Mouse (Mus musculus): ENCODE measurements at regions not wholly inside any gene's neighbourhood (a gene's known extent, or its start where the extent isn't known, plus 50 kb on each side); places are given as distances from the start of the nearest gene placed in this dataset.

DNA sequence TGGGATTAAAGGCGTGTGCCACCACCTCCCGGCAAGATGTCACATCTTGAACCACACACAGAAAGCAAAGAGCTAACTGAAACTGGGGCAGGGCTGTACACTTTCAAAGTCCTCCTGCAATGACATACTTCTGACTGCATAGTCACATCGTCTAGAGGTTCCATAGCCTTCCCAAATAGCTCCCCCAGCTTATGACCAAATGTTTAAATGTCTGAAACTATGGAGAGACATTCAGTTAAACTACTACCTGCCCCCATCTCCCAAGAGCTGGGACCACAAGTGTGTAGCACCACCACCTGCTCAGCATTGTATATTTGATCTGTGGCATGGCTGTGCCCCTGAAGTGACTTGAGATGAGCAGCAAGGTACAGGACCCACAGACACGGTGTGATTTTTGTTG lies 52.1 kb upstream of the Kdm7a start:
- 89% methylated on average over 4 of the region's 4 CpGs for WGBS

DNA sequence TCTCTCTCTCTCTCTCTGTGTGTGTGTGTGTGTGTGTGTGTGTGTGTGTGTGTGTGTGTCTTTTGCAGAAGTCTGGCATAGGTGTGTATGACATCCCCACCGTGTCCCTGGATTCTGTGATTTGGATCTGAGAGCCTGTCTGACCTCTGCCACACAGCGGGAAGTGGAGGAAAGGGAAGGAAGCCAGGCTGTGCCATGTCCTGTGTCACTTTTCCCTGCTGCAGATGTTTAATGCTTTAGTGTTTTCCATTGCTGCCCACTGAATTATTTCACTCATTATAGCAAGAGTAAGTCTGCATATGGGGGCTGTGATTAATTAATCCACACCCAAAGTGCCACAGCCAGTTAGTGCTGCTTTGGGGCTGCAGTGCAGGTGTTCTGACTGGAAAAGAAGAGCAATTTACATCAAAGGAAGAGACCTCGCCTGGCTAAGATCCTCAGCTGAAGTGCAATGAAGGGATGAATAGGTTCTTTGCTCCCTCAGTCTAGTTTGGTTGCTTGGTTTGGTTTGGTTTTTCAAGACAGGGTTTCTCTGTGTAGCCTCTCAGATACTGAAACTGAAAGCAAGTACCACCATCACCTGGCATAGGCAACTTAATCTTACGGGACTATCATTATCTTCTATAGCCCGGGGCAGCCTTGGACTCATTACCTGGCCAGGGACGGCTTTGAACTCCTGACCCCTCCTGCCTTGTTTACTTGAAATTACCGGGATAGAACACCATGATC lies 51.2 kb upstream of the Kdm7a start:
- peaks cover 13% of the 10 kb centered on the region for H3K4me1 ChIP-seq
- peak overlapping the region; percentile 40 for H3K4me3 ChIP-seq
- H3K27ac ChIP-seq, result peak overlapping the region; percentile 79; the same call in 1 of the 2 replicates
- H3K9me3 ChIP-seq (replicated peaks), result no peaks in the 10 kb centered on the region
- ATAC-seq (ENCODE audit: low FRiP score), result no peak
- peak overlapping the region; percentile 77 for H3K4me2 ChIP-seq (replicated peaks)
- H3K9ac ChIP-seq, result peak overlapping the region; percentile 60
- WGBS, result 49% methylated on average over 7 of the region's 7 CpGs
- peaks cover 15% of the 10 kb centered on the region; the same call in 1 of the 2 replicates for H3K27me3 ChIP-seq
- no peaks in the 10 kb centered on the region for H3K36me3 ChIP-seq

More for the DNA sequence above, 52.1 kb upstream of the Kdm7a start:
- Histone ChIP-seq H3K27ac (no peak overlapping the region), H3K4me1 (peaks cover 14% of the 10 kb centered on the region), H3K36me3 (no peaks in the 10 kb centered on the region), H3K9ac (no peak overlapping the region), H3K9me3 (replicated peaks) (no peaks in the 10 kb centered on the region), H3K4me2 (replicated peaks) (no peak overlapping the region), H3K27me3 (peaks cover 15% of the 10 kb centered on the region; the same call in 1 of the 2 replicates), H3K4me3 (no peak overlapping the region)
- no peak for ATAC-seq (ENCODE audit: low FRiP score)

- peak overlapping the region; percentile 79 for H3K27ac ChIP-seq
- H3K9me3 ChIP-seq (replicated peaks), result 0 out of 2 replicates have a peak, but pooled peaks cover under 1% of the 10 kb centered on the region
- no peaks in the 10 kb centered on the region for H3K36me3 ChIP-seq
- peaks cover 15% of the 10 kb centered on the region; the same call in 1 of the 2 replicates for H3K27me3 ChIP-seq
- 2% methylated on average over 18 of the region's 18 CpGs for WGBS
- peak overlapping the region; percentile 60 for H3K9ac ChIP-seq
- H3K4me1 ChIP-seq, result peaks cover 13% of the 10 kb centered on the region
- H3K4me3 ChIP-seq, result peak overlapping the region; percentile 40
- ATAC-seq (ENCODE audit: low FRiP score), result peak; percentile 55
- H3K4me2 ChIP-seq (replicated peaks), result peak overlapping the region; percentile 77
Observed at GRCm38 (mm10) chr6:39257111-39257571, 50.6 kb upstream of the Kdm7a start.

DNA sequence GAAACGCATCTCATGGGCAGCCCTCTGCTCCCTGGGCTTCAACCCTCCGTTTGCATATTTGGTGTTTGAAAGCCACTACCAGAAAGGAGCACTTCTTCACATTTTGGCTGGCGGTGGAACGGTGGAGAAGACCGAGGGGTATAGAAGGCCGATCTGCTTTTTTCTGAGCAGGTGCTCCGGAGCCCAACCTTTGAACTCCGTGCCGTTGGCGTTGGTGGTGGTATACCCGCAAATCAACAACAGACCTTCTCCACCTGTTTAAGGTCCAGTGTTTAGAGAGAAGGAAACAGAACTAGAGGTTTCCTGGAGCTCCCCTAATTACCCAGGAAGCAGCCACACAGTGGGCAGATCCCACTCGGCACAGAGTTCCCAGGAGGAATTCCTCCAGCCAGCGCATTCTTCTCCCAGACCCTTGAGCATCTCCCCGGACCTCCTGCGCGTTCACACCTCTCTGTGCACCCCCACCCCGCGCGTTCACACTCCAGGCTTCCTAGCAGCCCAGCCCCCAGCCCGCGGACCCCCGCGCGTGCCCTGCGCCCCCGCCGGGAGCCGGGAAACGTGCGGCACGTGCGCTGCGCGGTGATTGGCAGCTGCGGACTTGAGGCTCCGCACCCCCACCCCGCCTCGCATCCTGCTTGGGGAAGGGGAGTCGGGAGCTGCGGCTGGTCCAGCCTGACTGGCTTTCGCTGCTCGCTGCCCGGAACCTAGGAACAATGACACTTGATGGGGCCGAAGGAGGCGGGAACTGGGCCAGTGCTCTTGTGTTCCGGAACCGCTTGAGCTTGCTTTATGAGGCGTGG lies 49.9 kb upstream of the Kdm7a start:
- H3K4me3 ChIP-seq, result peak overlapping the region; percentile 40
- WGBS, result 2% methylated on average over 48 of the region's 48 CpGs
- 0 out of 2 replicates have a peak, but pooled peaks cover 4% of the 10 kb centered on the region for H3K9me3 ChIP-seq (replicated peaks)
- peak overlapping the region; percentile 77 for H3K4me2 ChIP-seq (replicated peaks)
- H3K4me1 ChIP-seq, result peaks cover 13% of the 10 kb centered on the region
- peaks cover 15% of the 10 kb centered on the region; the same call in 1 of the 2 replicates for H3K27me3 ChIP-seq
- H3K9ac ChIP-seq, result peak overlapping the region; percentile 60
- ATAC-seq (ENCODE audit: low FRiP score), result peak; percentile 90
- H3K36me3 ChIP-seq, result no peaks in the 10 kb centered on the region
- H3K27ac ChIP-seq, result peak overlapping the region; percentile 79
